Mouse (Mus musculus) stomach, embryonic 14.5 days (tissue): ENCODE measurements around the gene Wfikkn1. TPM values are rescaled to one million over a fixed set of nuclear protein-coding genes. Genes with fewer than 3 reads are reported as not detected.

ENCODE experiments used
- ATAC-seq: fragments of 200-750 bp; cut with Nextera tagmentation; 2 replicates; pipeline ENCODE4 v1.8.0; 2017; ENCODE audit warnings: low read depth, moderate TSS enrichment; ENCODE audit not compliant: insufficient number of reproducible peaks, insufficient read depth, low FRiP score
- H3K27ac ChIP-seq: fragments of 300-500 bp; sonication (generic); 2 replicates; pipeline ENCODE4 v1.5.1; 2014; ENCODE audit warnings: mild to moderate bottlenecking, low read length, moderate library complexity, mixed read lengths
- H3K27me3 ChIP-seq: fragments of 300-500 bp; sonication (generic); 2 replicates; pipeline ENCODE4 v1.6.1; 2014; ENCODE audit warnings: low read length, control low read depth, mixed read lengths; ENCODE audit not compliant: control insufficient read depth, insufficient read depth
- H3K36me3 ChIP-seq: fragments of 300-500 bp; sonication (generic); 2 replicates; pipeline ENCODE4 v1.6.1; 2014; ENCODE audit warnings: mild to moderate bottlenecking, control low read depth, low read length, moderate library complexity, mixed read lengths; ENCODE audit not compliant: control insufficient read depth, insufficient read depth
- H3K4me1 ChIP-seq: fragments of 300-500 bp; sonication (generic); 2 replicates; pipeline ENCODE4 v1.6.1; 2014; ENCODE audit warnings: low read length, control low read depth, mixed read lengths; ENCODE audit not compliant: control insufficient read depth, insufficient read depth
- H3K4me2 ChIP-seq: fragments of 300-500 bp; sonication (generic); replicated peaks from 2 replicates; pipeline ENCODE4 v1.6.1; 2014; ENCODE audit warnings: low read depth, low read length, control low read depth
- H3K4me3 ChIP-seq: fragments of 300-500 bp; sonication (generic); 2 replicates; pipeline ENCODE4 v1.5.1; 2014; ENCODE audit warnings: low read depth, low read length, control low read depth
- H3K9ac ChIP-seq: fragments of 300-500 bp; sonication (generic); replicated peaks from 2 replicates; pipeline ENCODE4 v1.6.1; 2014; ENCODE audit warnings: low read depth, mild to moderate bottlenecking, control low read depth, low read length, moderate library complexity, mixed read lengths
- H3K9me3 ChIP-seq: fragments of 300-500 bp; sonication (generic); 2 replicates; pipeline ENCODE4 v1.6.1; 2016; ENCODE audit warnings: low read depth, low read length, control low read depth; ENCODE audit not compliant: control insufficient read depth
- WGBS: fragments of 180-500 bp; shearing (Covaris S2); extraction: QIAGEN DNeasy Blood & Tissue Kit; methylation state at CpG from one replicate; pipeline ENCODE4 v1.1.7; 2014; 5-methylcytosine and 5-hydroxymethylcytosine counted together
- microRNA-seq: library from miRNA; unstranded; fragments of <30 nt; microRNA quantifications from one replicate; pipeline ENCODE4, GENCODE M21; 2016
- polyA plus RNA-seq: library from polyadenylated mRNA; unstranded; fragments of >200 nt; fragmentation: Nextera tagmentation; extraction: Ambion mirVana; gene quantifications from 2 replicates; pipeline ENCODE4 v1.2.1, GENCODE M21; 2014

The Wfikkn1 gene
- polyA plus RNA-seq, 1 experiment from 2014 or later = 0.65 TPM

- H3K4me1 ChIP-seq = peaks cover 35% of the 10 kb centered on the region
- 30% methylated on average over 8 of the region's 8 CpGs for WGBS
Observed at GRCm38 (mm10) chr17:25829558-25830017, 51.1 kb downstream of the Wfikkn1 start.

GRCm38 (mm10) chr17:25828712-25829557 lies 51.7 kb downstream of the Wfikkn1 start, which contains the start of gene Jmjd8:
Gene Jmjd8, plus strand, starts transcription at chr17:25828867.
- Histone ChIP-seq H3K4me2 (peak within 1 kb of the TSS; percentile 91), H3K9ac (peak within 1 kb of the TSS; percentile 60), H3K27me3 (no peaks in the 10 kb centered on the region), H3K9me3 (no peaks in the 10 kb centered on the region), H3K4me1 (peaks cover 35% of the 10 kb centered on the region), H3K36me3 (peaks cover 34% of the 10 kb centered on the region), H3K27ac (peak within 1 kb of the TSS; percentile 88), H3K4me3 (peak within 1 kb of the TSS; percentile 59)
- ATAC-seq = peak; percentile 25; the same call in 1 of the 2 replicates
- WGBS = under 1% methylated on average over 32 of the region's 32 CpGs

More at GRCm38 (mm10) chr17:25829558-25830017, 51.1 kb downstream of the Wfikkn1 start:
- Histone ChIP-seq H3K27me3 (no peaks in the 10 kb centered on the region), H3K9me3 (no peaks in the 10 kb centered on the region), H3K36me3 (peaks cover 34% of the 10 kb centered on the region), H3K4me3 (peak overlapping the region; percentile 59), H3K27ac (peak overlapping the region; percentile 88), H3K4me2 (peak overlapping the region; percentile 91), H3K9ac (peak overlapping the region; percentile 60)
- no peak for ATAC-seq

- 80% methylated on average over 8 of the region's 8 CpGs for WGBS
- Histone ChIP-seq H3K36me3 (peaks cover 34% of the 10 kb centered on the region), H3K4me2 (peak overlapping the region; percentile 91), H3K4me1 (peaks cover 36% of the 10 kb centered on the region), H3K27ac (peak overlapping the region; percentile 88; the same call in 1 of the 2 replicates), H3K4me3 (peak overlapping the region; percentile 59), H3K27me3 (no peaks in the 10 kb centered on the region), H3K9ac (no peak overlapping the region), H3K9me3 (no peaks in the 10 kb centered on the region)
- ATAC-seq = no peak
Observed at GRCm38 (mm10) chr17:25828223-25828594, 52.4 kb downstream of the Wfikkn1 start.

Small RNA genes lying within 50 kb of the gene (microRNA-seq; reads per million reads assigned to microRNA genes)
- gene Mir3082 = not detected

Other genes with a start within 250 kb of the Wfikkn1 start
- gene Gng13, start 163.7 kb downstream of the Wfikkn1 start, polyA plus RNA-seq = 1.7 and 3.7 TPM in 2 replicates
- 17.3 and 18.6 TPM in 2 replicates for gene Chtf18, start 153.4 kb downstream of the Wfikkn1 start, polyA plus RNA-seq
- gene Rpusd1, start 153.2 kb downstream of the Wfikkn1 start, polyA plus RNA-seq = 22.1 and 25.0 TPM in 2 replicates
- not detected in 2 replicates for gene Mslnl, start 144.8 kb downstream of the Wfikkn1 start, polyA plus RNA-seq
- 29.5 and 36.0 TPM in 2 replicates for gene Msln, start 126.5 kb downstream of the Wfikkn1 start, polyA plus RNA-seq
- gene Narfl, start 107.1 kb downstream of the Wfikkn1 start, polyA plus RNA-seq = 26.0 and 29.0 TPM in 2 replicates
- 76.8 and 76.9 TPM in 2 replicates for gene Haghl, start 95.2 kb downstream of the Wfikkn1 start, polyA plus RNA-seq
- 0.30 TPM in 1 of 2 replicates, not detected in the other for gene Ccdc78, start 94.3 kb downstream of the Wfikkn1 start, polyA plus RNA-seq
- gene Fam173a, start 88.0 kb downstream of the Wfikkn1 start, polyA plus RNA-seq = 109 and 110 TPM in 2 replicates
- gene AC134908.4, start 85.2 kb downstream of the Wfikkn1 start, polyA plus RNA-seq = not detected in 2 replicates
- gene Metrn, start 83.7 kb downstream of the Wfikkn1 start, polyA plus RNA-seq = 6.9 and 8.7 TPM in 2 replicates
- gene Fbxl16, start 71.8 kb downstream of the Wfikkn1 start, polyA plus RNA-seq = 4.5 and 4.6 TPM in 2 replicates
- gene Wdr24, start 57.2 kb downstream of the Wfikkn1 start, polyA plus RNA-seq = 25.3 and 28.3 TPM in 2 replicates
- gene Jmjd8, start 52.0 kb downstream of the Wfikkn1 start, polyA plus RNA-seq = 41.9 and 44.4 TPM in 2 replicates
- 321 and 347 TPM in 2 replicates for gene Stub1, start 47.5 kb downstream of the Wfikkn1 start, polyA plus RNA-seq
- 2.7 and 3.2 TPM in 2 replicates for gene Rhbdl1, start 43.6 kb downstream of the Wfikkn1 start, polyA plus RNA-seq
- gene Gm20683, start 39.1 kb downstream of the Wfikkn1 start, polyA plus RNA-seq = 1.4 and 2.1 TPM in 2 replicates
- 11.2 and 13.6 TPM in 2 replicates for gene Rhot2, start 36.0 kb downstream of the Wfikkn1 start, polyA plus RNA-seq
- gene Wdr90, start 19.4 kb downstream of the Wfikkn1 start, polyA plus RNA-seq = 20.1 and 22.5 TPM in 2 replicates
- gene Mcrip2, start 12.1 kb downstream of the Wfikkn1 start, polyA plus RNA-seq = 23.2 and 23.3 TPM in 2 replicates
- 66.9 and 67.5 TPM in 2 replicates for gene Mettl26, start 5.8 kb downstream of the Wfikkn1 start, polyA plus RNA-seq
- gene Rab40c, start 38.9 kb upstream of the Wfikkn1 start, polyA plus RNA-seq = 17.0 and 17.2 TPM in 2 replicates
- gene Pigq, start 64.1 kb upstream of the Wfikkn1 start, polyA plus RNA-seq = 59.4 and 59.7 TPM in 2 replicates
- gene Nhlrc4, start 64.1 kb upstream of the Wfikkn1 start, polyA plus RNA-seq = 0.72 TPM in 1 of 2 replicates, not detected in the other
- gene A930017K11Rik, start 71.7 kb upstream of the Wfikkn1 start, polyA plus RNA-seq = 0.32 and 0.41 TPM in 2 replicates
- 23.9 and 27.1 TPM in 2 replicates for gene Capn15, start 104.9 kb upstream of the Wfikkn1 start, polyA plus RNA-seq
- 11.4 and 12.8 TPM in 2 replicates for gene Rab11fip3, start 188.7 kb upstream of the Wfikkn1 start, polyA plus RNA-seq
- 34.9 and 40.4 TPM in 2 replicates for gene Decr2, start 209.5 kb upstream of the Wfikkn1 start, polyA plus RNA-seq
- gene Nme4, start 214.7 kb upstream of the Wfikkn1 start, polyA plus RNA-seq = 90.7 and 96.5 TPM in 2 replicates
- 2.9 and 3.9 TPM in 2 replicates for gene Tmem8, start 232.4 kb upstream of the Wfikkn1 start, polyA plus RNA-seq
- 214 and 221 TPM in 2 replicates for gene Mrpl28, start 242.6 kb upstream of the Wfikkn1 start, polyA plus RNA-seq